Comparison of ENCODE assay signal across 10 mouse cellular contexts in the genomic region with DNA sequence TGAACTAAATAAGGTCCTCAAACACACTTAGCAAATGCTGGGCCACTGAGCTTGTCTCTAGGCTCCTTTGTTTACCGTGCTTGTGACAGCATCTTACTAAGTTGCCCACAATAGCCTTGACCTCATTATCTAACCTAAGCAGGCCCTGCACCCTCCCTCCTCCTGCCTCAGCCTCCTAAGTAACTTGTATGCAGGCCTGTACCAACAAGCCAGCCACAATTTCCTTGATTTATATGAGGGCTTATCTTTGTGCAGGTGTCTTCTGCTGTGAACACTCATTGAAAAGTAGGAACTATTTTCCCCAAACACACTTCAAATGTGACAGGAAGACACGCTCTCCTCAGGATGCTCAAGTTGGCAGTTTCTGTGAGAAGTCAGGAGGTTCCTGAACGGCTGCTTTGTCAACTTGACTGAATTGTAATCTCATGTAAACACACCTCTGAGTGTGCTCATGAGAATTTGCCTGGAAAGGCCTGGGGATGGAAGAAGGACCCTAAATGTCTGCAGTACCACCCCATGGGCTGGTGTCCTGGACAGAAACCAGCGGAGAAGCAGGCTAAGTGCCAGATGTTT. TPM values are rescaled to one million over a fixed set of nuclear protein-coding genes. Genes with fewer than 3 reads are reported as not detected.
A peak's percentile ranks its signal among the peaks of the same experiment; 100 is the strongest.
DNase-seq lines count a peak whose midpoint lies in the region; ATAC-seq and TF ChIP-seq lines count a peak whose summit lies in the region.
"Had no signal": no experiment of that assay in that cellular context is flagged by ENCODE, and none has a peak within 500 bp of the region (broad histone marks: within the 10 kb centered on the region; RNA-seq: fewer than 3 reads in every experiment).

No protein-coding gene starts in this region.

- no peak overlapping the region for H3K4me3 ChIP-seq in midbrain, embryonic 12.5 days
- H3K4me3 ChIP-seq in midbrain, postnatal 0 days (ENCODE audit: low read depth, low read length) = no peak overlapping the region
- no peak overlapping the region for H3K4me3 ChIP-seq in hindbrain, postnatal 0 days (ENCODE audit: low read length)
- no peak overlapping the region for H3K4me3 ChIP-seq in neural tube, embryonic 15.5 days (replicated peaks)
- H3K4me3 ChIP-seq: erythroblast, embryonic 14.5 days; heart, embryonic 13.5 days had no signal

- no peaks in the 10 kb centered on the region for H3K27me3 ChIP-seq in midbrain, embryonic 12.5 days
- no peaks in the 10 kb centered on the region for H3K27me3 ChIP-seq in midbrain, postnatal 0 days (ENCODE audit: insufficient read depth, low read length)
- H3K27me3 ChIP-seq in hindbrain, postnatal 0 days (ENCODE audit: insufficient read depth, low read length) = no peaks in the 10 kb centered on the region
- no peaks in the 10 kb centered on the region for H3K27me3 ChIP-seq in neural tube, embryonic 15.5 days (replicated peaks)
- H3K27me3 ChIP-seq: heart, embryonic 13.5 days had no signal

- DNase-seq in midbrain, postnatal 0 days (ENCODE audit: low spot score) = no peak
- peak; percentile 26 for DNase-seq in c-Kit-positive CD71-positive TER-119-positive erythroid progenitor cells, embryonic 14.5 days (ENCODE audit: low spot score)
- no peak for DNase-seq in hindbrain, postnatal 0 days (ENCODE audit: low spot score)
- DNase-seq in left cerebral cortex, adult 11 months (ENCODE audit: low spot score) = no peak
- no peak for DNase-seq in lung, postnatal 14 days

- H3K9ac ChIP-seq in midbrain, embryonic 12.5 days (replicated peaks) = no peak overlapping the region
- no peak overlapping the region for H3K9ac ChIP-seq in midbrain, postnatal 0 days (replicated peaks; ENCODE audit: low read length, poor library complexity, severe bottlenecking)
- H3K9ac ChIP-seq in hindbrain, postnatal 0 days (replicated peaks; ENCODE audit: low read length) = no peak overlapping the region
- H3K9ac ChIP-seq in neural tube, embryonic 15.5 days (replicated peaks) = no peak overlapping the region

- H3K9me3 ChIP-seq in midbrain, embryonic 12.5 days = no peaks in the 10 kb centered on the region
- no peaks in the 10 kb centered on the region for H3K9me3 ChIP-seq in midbrain, postnatal 0 days (ENCODE audit: low read length)
- no peaks in the 10 kb centered on the region for H3K9me3 ChIP-seq in hindbrain, postnatal 0 days (ENCODE audit: low read length)
- H3K9me3 ChIP-seq in neural tube, embryonic 15.5 days (replicated peaks) = no peaks in the 10 kb centered on the region
- H3K9me3 ChIP-seq: heart, embryonic 13.5 days had no signal

- peaks cover 13% of the 10 kb centered on the region for H3K4me1 ChIP-seq in midbrain, embryonic 12.5 days
- no peaks in the 10 kb centered on the region for H3K4me1 ChIP-seq in midbrain, postnatal 0 days (ENCODE audit: insufficient read depth, low read length)
- 0 out of 2 replicates have a peak, but pooled peaks cover 3% of the 10 kb centered on the region for H3K4me1 ChIP-seq in hindbrain, postnatal 0 days (ENCODE audit: insufficient read depth, low read length)
- H3K4me1 ChIP-seq in neural tube, embryonic 15.5 days = peaks cover 11% of the 10 kb centered on the region

- H3K27ac ChIP-seq in midbrain, embryonic 12.5 days (replicated peaks) = peak overlapping the region; percentile 60
- no peak overlapping the region for H3K27ac ChIP-seq in midbrain, postnatal 0 days (ENCODE audit: low read depth, low read length)
- H3K27ac ChIP-seq in hindbrain, postnatal 0 days = peak overlapping the region; percentile 12; the same call in 1 of the 2 replicates
- peak overlapping the region; percentile 62 for H3K27ac ChIP-seq in neural tube, embryonic 15.5 days (replicated peaks)
- H3K27ac ChIP-seq: heart, embryonic 13.5 days; macrophage had no signal

- H3K36me3 ChIP-seq in midbrain, embryonic 12.5 days = no peaks in the 10 kb centered on the region
- no peaks in the 10 kb centered on the region for H3K36me3 ChIP-seq in midbrain, postnatal 0 days (ENCODE audit: insufficient read depth, low read length)
- no peaks in the 10 kb centered on the region for H3K36me3 ChIP-seq in hindbrain, postnatal 0 days (ENCODE audit: insufficient read depth, low read length)
- H3K36me3 ChIP-seq in neural tube, embryonic 15.5 days = no peaks in the 10 kb centered on the region
- H3K36me3 ChIP-seq: heart, embryonic 13.5 days had no signal

- ATAC-seq in midbrain, embryonic 12.5 days (ENCODE audit: low FRiP score, low read depth) = no peak
- no peak for ATAC-seq in midbrain, postnatal 0 days (ENCODE audit: low FRiP score)
- ATAC-seq in hindbrain, postnatal 0 days = 0 out of 2 replicates have a peak, but pooled peaks have one; percentile 53
- no peak for ATAC-seq in neural tube, embryonic 15.5 days (ENCODE audit: low FRiP score)

- 29% methylated on average over 4 of the region's 4 CpGs for WGBS in midbrain, embryonic 12.5 days
- 32% methylated on average over 4 of the region's 4 CpGs for WGBS in midbrain, postnatal 0 days
- WGBS in hindbrain, postnatal 0 days = 40% methylated on average over 4 of the region's 4 CpGs
- WGBS in neural tube, embryonic 15.5 days = 20% methylated on average over 4 of the region's 4 CpGs

- no peak overlapping the region for H3K4me2 ChIP-seq in midbrain, embryonic 12.5 days (replicated peaks)
- no peak overlapping the region for H3K4me2 ChIP-seq in midbrain, postnatal 0 days (ENCODE audit: low read depth, low read length, poor library complexity, severe bottlenecking)
- no peak overlapping the region for H3K4me2 ChIP-seq in hindbrain, postnatal 0 days (ENCODE audit: low read depth, low read length)
- no peak overlapping the region for H3K4me2 ChIP-seq in neural tube, embryonic 15.5 days
- H3K4me2 ChIP-seq: heart, embryonic 13.5 days had no signal

- no peak for TF ChIP-seq CTCF in midbrain, postnatal 0 days (IDR thresholded peaks at IDR 0.05)
- TF ChIP-seq CTCF in hindbrain, postnatal 0 days (IDR thresholded peaks at IDR 0.05; ENCODE audit: low read depth) = no peak

RNA-seq across cellular contexts. Expression of a gene that starts 17.5 kb away (rescaled TPM):
- 1.4 and 2.8 TPM in 2 replicates for polyA plus RNA-seq in midbrain, embryonic 12.5 days (2016; fragmentation: Nextera tagmentation; extraction: Ambion mirVana)
- 1.1 and 1.4 TPM in 2 replicates for total RNA-seq in midbrain, postnatal 0 days (2014; rRNA removed)
- 1.4 TPM in 2 replicates for polyA plus RNA-seq in midbrain, postnatal 0 days (2015; fragmentation: Nextera tagmentation; extraction: Ambion mirVana)
- total RNA-seq in hindbrain, postnatal 0 days (2014; rRNA removed) = 1.5 TPM in 2 replicates
- polyA plus RNA-seq in hindbrain, postnatal 0 days (2015; fragmentation: Nextera tagmentation; extraction: Ambion mirVana) = 1.2 TPM in 2 replicates
- 1.8 and 3.9 TPM in 2 replicates for polyA plus RNA-seq in neural tube, embryonic 15.5 days (2015; fragmentation: Nextera tagmentation; extraction: Ambion mirVana)
- polyA plus RNA-seq: erythroblast, embryonic 14.5 days had no signal

RNA-seq across cellular contexts. Expression of a gene that starts 38.0 kb away (rescaled TPM):
- 11.8 and 14.1 TPM in 2 replicates for polyA plus RNA-seq in midbrain, embryonic 12.5 days (2016; fragmentation: Nextera tagmentation; extraction: Ambion mirVana)
- 24.5 and 34.3 TPM in 2 replicates for total RNA-seq in midbrain, postnatal 0 days (2014; rRNA removed)
- polyA plus RNA-seq in midbrain, postnatal 0 days (2015; fragmentation: Nextera tagmentation; extraction: Ambion mirVana) = 30.2 and 31.3 TPM in 2 replicates
- 19.6 and 20.1 TPM in 2 replicates for total RNA-seq in hindbrain, postnatal 0 days (2014; rRNA removed)
- polyA plus RNA-seq in hindbrain, postnatal 0 days (2015; fragmentation: Nextera tagmentation; extraction: Ambion mirVana) = 28.6 and 30.0 TPM in 2 replicates
- 26.6 and 31.5 TPM in 2 replicates for polyA plus RNA-seq in neural tube, embryonic 15.5 days (2015; fragmentation: Nextera tagmentation; extraction: Ambion mirVana)
